Mouse (Mus musculus): ENCODE measurements around the gene Gosr2. TPM values are rescaled to one million over a fixed set of nuclear protein-coding genes. Genes with fewer than 3 reads are reported as not detected.

The Gosr2 gene
- polyA plus RNA-seq, 1 experiment from 2014 or later = 85.0 TPM

GRCm38 (mm10) chr11:103666907-103667426 lies 30.7 kb downstream of the Gosr2 start:
- Histone ChIP-seq H3K36me3 (ENCODE audit: insufficient read depth) (no peaks in the 10 kb centered on the region), H3K4me3 (ENCODE audit: low read depth, low read length) (no peak overlapping the region), H3K27ac (ENCODE audit: low read depth) (no peak overlapping the region), H3K27me3 (ENCODE audit: insufficient read depth, low read length) (no peaks in the 10 kb centered on the region), H3K9me3 (ENCODE audit: low read depth, low read length) (no peaks in the 10 kb centered on the region), H3K4me2 (no peak overlapping the region), H3K4me1 (ENCODE audit: insufficient read depth) (no peaks in the 10 kb centered on the region), H3K9ac (no peak overlapping the region)
- TF ChIP-seq CTCF (IDR thresholded peaks at IDR 0.05; ENCODE audit: low read depth) = no peak
- no peak for DNase-seq
- ATAC-seq (ENCODE audit: insufficient read depth) = no peak
- WGBS = 72% methylated on average over 13 of the region's 13 CpGs

DNA sequence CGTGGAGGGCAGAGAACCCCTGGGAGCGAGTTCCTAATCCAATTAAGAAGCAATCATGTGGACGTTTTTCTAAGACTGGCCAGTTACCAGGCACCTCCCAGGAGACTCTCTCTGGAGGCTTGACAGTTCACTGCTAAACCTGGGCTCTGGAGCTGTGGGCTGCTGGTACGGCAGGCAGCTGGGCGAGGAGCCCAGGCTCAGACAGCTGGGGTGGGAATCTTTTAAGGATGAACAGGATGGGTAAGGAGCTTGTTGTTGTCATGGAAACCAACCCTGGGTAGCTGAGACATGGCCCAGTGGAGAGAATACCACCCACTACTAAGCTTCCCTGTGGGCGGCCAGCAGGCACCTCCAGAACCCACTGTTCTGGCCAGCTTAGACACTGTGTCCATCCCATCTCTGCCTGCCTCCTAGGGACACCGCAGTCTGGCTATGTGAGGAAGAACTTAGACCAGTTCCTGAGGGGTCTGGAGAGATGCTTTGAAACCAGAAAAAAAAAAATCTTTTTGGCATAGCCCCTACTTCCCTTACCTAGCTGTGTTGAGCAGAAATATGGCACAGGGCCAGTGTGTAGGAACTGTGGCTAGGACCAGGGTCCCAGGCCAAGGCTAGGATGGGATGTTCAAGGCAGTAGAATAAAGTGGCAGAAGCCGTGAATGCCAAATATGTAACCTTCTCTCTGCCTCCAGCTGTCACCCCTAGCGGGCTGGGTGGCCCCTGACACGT lies 31.4 kb downstream of the Gosr2 start:
- Histone ChIP-seq H3K27ac (ENCODE audit: low read depth) (no peak overlapping the region), H3K4me2 (no peak overlapping the region), H3K9ac (no peak overlapping the region), H3K9me3 (ENCODE audit: low read depth, low read length) (no peaks in the 10 kb centered on the region), H3K4me1 (ENCODE audit: insufficient read depth) (no peaks in the 10 kb centered on the region), H3K4me3 (ENCODE audit: low read depth, low read length) (no peak overlapping the region), H3K36me3 (ENCODE audit: insufficient read depth) (no peaks in the 10 kb centered on the region), H3K27me3 (ENCODE audit: insufficient read depth, low read length) (no peaks in the 10 kb centered on the region)
- 36% methylated on average over 10 of the region's 10 CpGs for WGBS
- no peak for ATAC-seq (ENCODE audit: insufficient read depth)
- DNase-seq = no peak
- no peak for TF ChIP-seq CTCF (IDR thresholded peaks at IDR 0.05; ENCODE audit: low read depth)

DNA sequence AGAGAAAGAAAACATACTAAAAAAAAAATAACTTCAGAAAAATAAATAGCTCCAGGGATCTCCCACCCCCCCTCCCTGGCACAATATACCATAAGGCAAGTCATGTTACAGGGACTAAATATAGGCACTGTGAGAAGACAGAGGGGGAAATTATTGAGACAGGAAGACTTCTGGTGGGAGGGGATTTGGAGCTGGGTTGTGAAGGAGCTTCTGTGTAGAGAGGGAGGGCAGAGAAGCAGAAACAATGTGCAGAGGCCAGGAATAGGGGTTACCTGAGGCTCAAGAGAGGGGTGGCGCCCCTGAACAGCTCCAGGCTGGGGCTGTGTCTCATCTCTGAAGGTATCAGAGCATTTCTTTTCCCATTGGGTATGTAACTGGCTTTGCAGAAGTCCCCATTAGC lies 32.0 kb downstream of the Gosr2 start:
- Histone ChIP-seq H3K9ac (no peak overlapping the region), H3K27me3 (ENCODE audit: insufficient read depth, low read length) (no peaks in the 10 kb centered on the region), H3K4me3 (ENCODE audit: low read depth, low read length) (no peak overlapping the region), H3K4me1 (ENCODE audit: insufficient read depth) (no peaks in the 10 kb centered on the region), H3K36me3 (ENCODE audit: insufficient read depth) (no peaks in the 10 kb centered on the region), H3K4me2 (no peak overlapping the region), H3K27ac (ENCODE audit: low read depth) (no peak overlapping the region), H3K9me3 (ENCODE audit: low read depth, low read length) (no peaks in the 10 kb centered on the region)
- DNase-seq = no peak
- WGBS = 62% methylated on average over 1 of the region's 1 CpGs
- TF ChIP-seq CTCF (IDR thresholded peaks at IDR 0.05; ENCODE audit: low read depth) = no peak
- ATAC-seq (ENCODE audit: insufficient read depth) = no peak

- ATAC-seq (ENCODE audit: insufficient read depth) (no peak), DNase-seq (no peak)
- Histone ChIP-seq H3K36me3 (ENCODE audit: insufficient read depth) (no peaks in the 10 kb centered on the region), H3K9ac (no peak overlapping the region), H3K27me3 (ENCODE audit: insufficient read depth, low read length) (no peaks in the 10 kb centered on the region), H3K4me3 (ENCODE audit: low read depth, low read length) (no peak overlapping the region), H3K4me2 (no peak overlapping the region), H3K27ac (ENCODE audit: low read depth) (no peak overlapping the region), H3K4me1 (ENCODE audit: insufficient read depth) (no peaks in the 10 kb centered on the region), H3K9me3 (ENCODE audit: low read depth, low read length) (no peaks in the 10 kb centered on the region)
- WGBS = 79% methylated on average over 8 of the region's 8 CpGs
- no peak for TF ChIP-seq CTCF (IDR thresholded peaks at IDR 0.05; ENCODE audit: low read depth)
These were observed 34.6 kb downstream of the Gosr2 start for GRCm38 (mm10) chr11:103663119-103663518.

DNA sequence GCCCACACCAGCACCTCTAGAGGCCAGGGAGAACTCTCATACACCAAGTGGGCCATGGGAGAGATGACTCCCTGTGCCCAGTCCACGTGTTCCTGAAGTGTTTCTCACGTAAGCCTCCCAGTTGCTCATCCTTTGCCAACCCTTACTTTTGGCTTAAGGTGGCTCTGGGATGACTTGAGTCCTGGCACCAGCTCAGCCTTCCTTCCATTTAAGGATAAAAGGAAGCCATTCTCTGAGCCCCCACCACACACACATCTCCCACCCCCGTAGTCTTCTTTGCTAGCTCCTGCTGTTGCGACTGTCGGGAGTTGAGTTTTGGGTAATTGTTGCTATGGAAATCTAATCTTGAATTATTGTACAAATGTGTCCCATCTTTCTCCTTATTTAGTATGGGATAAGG lies 35.2 kb downstream of the Gosr2 start:
- TF ChIP-seq CTCF (IDR thresholded peaks at IDR 0.05; ENCODE audit: low read depth) = no peak
- DNase-seq = no peak
- no peak for ATAC-seq (ENCODE audit: insufficient read depth)
- Histone ChIP-seq H3K4me3 (ENCODE audit: low read depth, low read length) (no peak overlapping the region), H3K9me3 (ENCODE audit: low read depth, low read length) (no peaks in the 10 kb centered on the region), H3K9ac (no peak overlapping the region), H3K4me1 (ENCODE audit: insufficient read depth) (no peaks in the 10 kb centered on the region), H3K4me2 (no peak overlapping the region), H3K27me3 (ENCODE audit: insufficient read depth, low read length) (no peaks in the 10 kb centered on the region), H3K36me3 (ENCODE audit: insufficient read depth) (no peaks in the 10 kb centered on the region), H3K27ac (ENCODE audit: low read depth) (no peak overlapping the region)
- 73% methylated on average over 5 of the region's 5 CpGs for WGBS

DNA sequence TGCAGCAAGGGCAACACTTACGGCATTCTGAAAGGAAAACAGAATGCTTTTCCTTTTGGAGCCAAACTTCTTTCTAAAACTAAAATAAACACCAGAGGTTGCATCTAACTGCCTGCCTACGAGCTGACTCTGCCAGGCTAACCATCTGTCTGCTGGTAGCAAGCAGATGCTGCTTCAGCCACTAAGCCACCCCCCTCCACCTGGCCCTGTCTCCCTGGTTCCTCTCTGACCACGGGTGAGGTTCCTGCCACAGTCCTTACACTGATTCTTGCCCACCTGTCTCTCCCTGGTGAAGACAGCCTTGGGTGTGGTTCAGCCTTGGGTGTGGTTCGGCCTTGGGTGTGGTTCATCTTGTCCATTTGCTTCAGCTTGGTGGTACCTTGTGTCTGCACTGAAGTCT lies 35.8 kb downstream of the Gosr2 start:
- no peak for ATAC-seq (ENCODE audit: insufficient read depth)
- no peaks in the 10 kb centered on the region for H3K36me3 ChIP-seq (ENCODE audit: insufficient read depth)
- H3K27me3 ChIP-seq (ENCODE audit: insufficient read depth, low read length) = no peaks in the 10 kb centered on the region
- H3K4me1 ChIP-seq (ENCODE audit: insufficient read depth) = no peaks in the 10 kb centered on the region
- H3K27ac ChIP-seq (ENCODE audit: low read depth) = no peak overlapping the region
- no peak for DNase-seq
- no peak overlapping the region for H3K4me2 ChIP-seq
- 56% methylated on average over 4 of the region's 4 CpGs for WGBS
- H3K9me3 ChIP-seq (ENCODE audit: low read depth, low read length) = no peaks in the 10 kb centered on the region
- TF ChIP-seq CTCF (IDR thresholded peaks at IDR 0.05; ENCODE audit: low read depth) = no peak
- H3K9ac ChIP-seq = no peak overlapping the region
- H3K4me3 ChIP-seq (ENCODE audit: low read depth, low read length) = no peak overlapping the region

- no peak for DNase-seq
These were observed 39.5 kb downstream of the Gosr2 start for GRCm38 (mm10) chr11:103658189-103658588.

More at GRCm38 (mm10) chr11:103658189-103658588, 39.5 kb downstream of the Gosr2 start:
- Histone ChIP-seq H3K9ac (no peak overlapping the region), H3K9me3 (ENCODE audit: low read depth, low read length) (no peaks in the 10 kb centered on the region), H3K4me1 (ENCODE audit: insufficient read depth) (no peaks in the 10 kb centered on the region), H3K36me3 (ENCODE audit: insufficient read depth) (no peaks in the 10 kb centered on the region), H3K27ac (ENCODE audit: low read depth) (no peak overlapping the region), H3K4me3 (ENCODE audit: low read depth, low read length) (no peak overlapping the region), H3K4me2 (no peak overlapping the region), H3K27me3 (ENCODE audit: insufficient read depth, low read length) (peaks cover 12% of the 10 kb centered on the region; the same call in 1 of the 2 replicates)
- no peak for ATAC-seq (ENCODE audit: insufficient read depth)
- TF ChIP-seq CTCF (IDR thresholded peaks at IDR 0.05; ENCODE audit: low read depth) = no peak
- 80% methylated on average over 7 of the region's 7 CpGs for whole genome bisulfite sequencing

Data from lung, embryonic 14.5 days (tissue).